Mouse (Mus musculus) CH12.LX (cell line): Measurements from ENCODE around the gene Glyctk. TPM values are rescaled to one million over a fixed set of nuclear protein-coding genes. Genes with fewer than 3 reads are reported as not detected.

Source experiments
- DNase-seq: peaks from one replicate; pipeline ENCODE4 v3.0.0-alpha.2; 2013; ENCODE audit errors: extremely low read depth
- H3K27ac ChIP-seq: 2 replicates; pipeline ENCODE4 v1.5.1; 2012; ENCODE audit warnings: low read depth, mild to moderate bottlenecking, control low read depth, moderate library complexity; ENCODE audit not compliant: insufficient read depth
- H3K27me3 ChIP-seq: replicated peaks from 2 replicates; pipeline ENCODE3; 2012; ENCODE audit warnings: inconsistent platforms
- H3K36me3 ChIP-seq, 2 experiments: replicated peaks in 1 of 2; 2 replicates each; pipeline versions ENCODE3 to v1.6.1; 2012; ENCODE audit warnings: inconsistent platforms in 1 of 2, low read length in 1 of 2, mild to moderate bottlenecking in 1 of 2, mixed read lengths in 1 of 2, moderate library complexity in 1 of 2; ENCODE audit not compliant: control insufficient read depth in 1 of 2, insufficient read depth in 1 of 2
- H3K4me1 ChIP-seq, 2 experiments: 2 replicates each; pipeline ENCODE4 v1.6.1; 2012; ENCODE audit warnings: inconsistent platforms in 1 of 2, moderate library complexity in 1 of 2; ENCODE audit not compliant: insufficient read depth in 2 of 2, control insufficient read depth in 1 of 2
- H3K4me2 ChIP-seq: 2 replicates; pipeline ENCODE4 v1.6.1; 2012; ENCODE audit warnings: low read depth, mild to moderate bottlenecking, control low read depth; ENCODE audit not compliant: poor library complexity, insufficient read depth, severe bottlenecking
- H3K4me3 ChIP-seq, 3 experiments: fragments of 150-350 bp in 1 of 3; sonication (generic) in 1 of 3; replicated peaks in 1 of 3; 2 replicates each; pipeline versions ENCODE3 to v1.5.1; 2011 to 2012; ENCODE audit warnings: low read depth in 2 of 3, low read length in 2 of 3, mild to moderate bottlenecking in 2 of 3, moderate library complexity in 2 of 3, control low read depth in 1 of 3, improper control_type of control experiment in 1 of 3, inconsistent platforms in 1 of 3, mixed read lengths in 1 of 3; ENCODE audit not compliant: poor library complexity in 1 of 3
- H3K79me2 ChIP-seq: replicated peaks from 2 replicates; pipeline ENCODE4 v1.6.1; 2012; ENCODE audit warnings: mild to moderate bottlenecking, moderate library complexity; ENCODE audit not compliant: control insufficient read depth, poor library complexity, insufficient read depth, severe bottlenecking; ENCODE audit errors: extremely low read depth
- H3K9ac ChIP-seq: 2 replicates; pipeline ENCODE4 v1.6.1; 2012; ENCODE audit warnings: low read depth, mild to moderate bottlenecking, control low read depth, moderate library complexity; ENCODE audit not compliant: insufficient read depth
- H3K9me3 ChIP-seq: replicated peaks from 2 replicates; pipeline ENCODE3; 2012; ENCODE audit warnings: low read length, inconsistent platforms, mixed read lengths
- BHLHE40 ChIP-seq: IDR thresholded peaks from 2 replicates; pipeline ENCODE4 v1.6.1; 2011; ENCODE audit warnings: mild to moderate bottlenecking, low read depth, low read length, improper control_type of control experiment
- CHD1 ChIP-seq: IDR thresholded peaks from 2 replicates; pipeline ENCODE4 v1.6.1; 2012; ENCODE audit warnings: low read depth, low read length, improper control_type of control experiment, inconsistent platforms
- CHD2 ChIP-seq: IDR thresholded peaks from 2 replicates; pipeline ENCODE4 v1.6.1; 2011; ENCODE audit warnings: low read length, improper control_type of control experiment
- CTCF ChIP-seq, 2 experiments: IDR thresholded peaks in 1 of 2; conservative IDR thresholded peaks in 1 of 2; 2 replicates each; pipeline ENCODE4 v1.5.1; 2011 to 2012; ENCODE audit warnings: low read depth in 2 of 2, low read length in 2 of 2, improper control_type of control experiment in 1 of 2, inconsistent platforms in 1 of 2, mild to moderate bottlenecking in 1 of 2, moderate library complexity in 1 of 2
- E2F4 ChIP-seq: IDR thresholded peaks from 2 replicates; pipeline ENCODE4 v1.6.1; 2011; ENCODE audit warnings: low read depth, low read length, improper control_type of control experiment; ENCODE audit not compliant: insufficient replicate concordance
- EP300 ChIP-seq: IDR thresholded peaks from 2 replicates; pipeline ENCODE4 v1.6.1; 2011; ENCODE audit warnings: low read length, improper control_type of control experiment
- IRF4 ChIP-seq: IDR thresholded peaks from 2 replicates; pipeline ENCODE4 v1.6.1; 2014; ENCODE audit warnings: low read depth, mild to moderate bottlenecking, inconsistent platforms, low read length, improper control_type of control experiment
- KAT2A ChIP-seq: IDR thresholded peaks from 2 replicates; pipeline ENCODE4 v1.6.1; 2012; ENCODE audit warnings: low read length, improper control_type of control experiment, inconsistent platforms; ENCODE audit not compliant: insufficient replicate concordance
- MAFK ChIP-seq: IDR thresholded peaks from 2 replicates; pipeline ENCODE4 v1.6.1; 2011; ENCODE audit warnings: low read length, improper control_type of control experiment; ENCODE audit not compliant: insufficient replicate concordance
- MEF2A ChIP-seq: IDR thresholded peaks from 2 replicates; pipeline ENCODE4 v1.6.1; 2014; ENCODE audit warnings: low read depth, mild to moderate bottlenecking, inconsistent platforms, low read length, improper control_type of control experiment, borderline replicate concordance
- MXI1 ChIP-seq: IDR thresholded peaks from 2 replicates; pipeline ENCODE4 v1.6.1; 2011; ENCODE audit warnings: mild to moderate bottlenecking, low read depth, low read length, improper control_type of control experiment
- MYC ChIP-seq: IDR thresholded peaks from 2 replicates; pipeline ENCODE4 v1.6.1; 2011; ENCODE audit warnings: low read depth, mild to moderate bottlenecking, improper control_type of control experiment, low read length
- NELFE ChIP-seq: IDR thresholded peaks from 2 replicates; pipeline ENCODE4 v1.6.1; 2011; ENCODE audit warnings: low read depth, low read length, improper control_type of control experiment
- POLR2A ChIP-seq: IDR thresholded peaks from 2 replicates; pipeline ENCODE4 v1.6.1; 2011; ENCODE audit warnings: low read depth, mild to moderate bottlenecking, improper control_type of control experiment, low read length
- RAD21 ChIP-seq: IDR thresholded peaks from 2 replicates; pipeline ENCODE4 v1.6.1; 2011; ENCODE audit warnings: low read depth, mild to moderate bottlenecking, low read length, improper control_type of control experiment, moderate library complexity
- SMC3 ChIP-seq: IDR thresholded peaks from 2 replicates; pipeline ENCODE4 v1.6.1; 2011; ENCODE audit warnings: low read depth, low read length, improper control_type of control experiment
- TBP ChIP-seq: conservative IDR thresholded peaks from 2 replicates; pipeline ENCODE4 v1.6.1; 2011; ENCODE audit warnings: low read depth, low read length, improper control_type of control experiment
- UBTF ChIP-seq: IDR thresholded peaks from 2 replicates; pipeline ENCODE4 v1.6.1; 2012; ENCODE audit warnings: low read depth, mild to moderate bottlenecking, inconsistent platforms, low read length, improper control_type of control experiment, moderate library complexity
- USF1 ChIP-seq: IDR thresholded peaks from 2 replicates; pipeline ENCODE4 v1.6.1; 2014; ENCODE audit warnings: low read depth, mild to moderate bottlenecking, inconsistent platforms, low read length, improper control_type of control experiment
- USF2 ChIP-seq: conservative IDR thresholded peaks from 2 replicates; pipeline ENCODE4 v1.6.1; 2011; ENCODE audit warnings: low read depth, low read length, improper control_type of control experiment
- ZKSCAN1 ChIP-seq: IDR thresholded peaks from 2 replicates; pipeline ENCODE4 v1.6.1; 2012; ENCODE audit warnings: low read depth, inconsistent platforms, low read length, improper control_type of control experiment, borderline replicate concordance
- ZMIZ1 ChIP-seq: IDR thresholded peaks from 2 replicates; pipeline ENCODE4 v1.6.1; 2012; ENCODE audit warnings: low read depth, mild to moderate bottlenecking, inconsistent platforms, low read length, improper control_type of control experiment
- ZNF384 ChIP-seq: IDR thresholded peaks from 2 replicates; pipeline ENCODE4 v1.6.1; 2012; ENCODE audit warnings: low read depth, low read length, improper control_type of control experiment, inconsistent platforms
- dilution Hi-C: fragments of 300-500 bp; cut with MboI; formaldehyde crosslinking; loops from 2 replicates; pipeline ENCODE4 v1.14.3; 2020; ENCODE audit warnings: low sequenced_read_pairs; ENCODE audit not compliant: extremely low pct_unique_long_range_greater_than_20kb, extremely low pct_ligation_motif_present
- in situ Hi-C: fragments of 300-500 bp; cut with MboI; formaldehyde crosslinking; loops from 3 replicates; pipeline ENCODE4 v1.14.3; 2019; ENCODE audit warnings: low sequenced_read_pairs, low pct_ligation_motif_present, low pct_unique_long_range_greater_than_20kb, mixed read lengths
- polyA plus RNA-seq: library from polyadenylated mRNA; unstranded; fragments of >175 nt; gene quantifications from 2 replicates; pipeline ENCODE4 v1.2.1, GENCODE M21; 2012; ENCODE audit warnings: low read depth; ENCODE audit not compliant: insufficient read length
- total RNA-seq, 2 experiments: library from RNA; depleted of rRNA; stranded (reverse); fragments of 300-350 nt in 1 of 2; fragments of >200 nt in 1 of 2; gene quantifications; 2 replicates each; pipeline ENCODE4 v1.2.3; 2012 to 2014

The Glyctk gene
- total and polyA plus RNA-seq, 3 experiments = 2.8 to 3.0 (median 3.0) TPM

DNA sequence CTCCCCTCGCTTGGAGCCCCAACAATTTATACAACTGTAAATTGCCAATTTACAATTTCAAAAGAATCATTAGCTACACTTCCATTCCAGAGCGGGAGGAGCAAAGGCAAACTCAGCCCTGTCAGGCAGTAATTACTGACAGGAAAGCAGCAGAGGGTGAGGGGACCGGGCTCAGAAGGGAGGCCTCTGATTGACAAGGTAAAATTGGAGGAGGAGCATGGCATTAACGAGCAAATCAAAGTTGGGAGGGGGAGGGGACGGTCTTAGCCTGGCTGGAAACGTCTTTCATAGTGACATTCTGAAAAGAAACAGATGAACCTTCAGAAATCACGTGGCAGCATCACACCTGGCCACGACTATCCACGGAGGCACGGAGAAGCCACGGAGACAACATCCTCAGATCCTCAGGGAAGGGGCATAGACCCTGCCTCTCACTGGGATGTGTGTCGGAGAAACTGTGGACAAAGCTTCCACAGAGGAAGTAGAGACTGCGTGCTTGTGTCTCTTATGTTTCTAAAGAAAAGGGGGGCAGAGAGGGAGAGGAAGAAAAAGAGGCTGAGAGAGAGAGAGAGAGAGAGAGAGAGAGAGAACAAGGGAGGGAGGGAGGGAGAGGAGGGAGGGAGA, 42.0 kb downstream of the Glyctk start:
- Histone ChIP-seq H3K79me2 (no peaks in the 10 kb centered on the region), H3K4me2 (no peak overlapping the region), H3K9me3 (peaks cover 3% of the 10 kb centered on the region), H3K27me3 (peaks cover 46% of the 10 kb centered on the region), H3K9ac (no peak overlapping the region), H3K27ac (no peak overlapping the region), H3K36me3 (no peaks in the 10 kb centered on the region), H3K4me1 (no peaks in the 10 kb centered on the region), H3K4me3 (no peak overlapping the region)
- DNase-seq = no peak
- TF ChIP-seq BHLHE40 = no peak
- TF ChIP-seq SMC3 = no peak
- no peak for TF ChIP-seq MAFK
- TF ChIP-seq MEF2A = no peak
- dilution Hi-C loops = no loop called here
- in situ Hi-C loops = no loop called here

DNA sequence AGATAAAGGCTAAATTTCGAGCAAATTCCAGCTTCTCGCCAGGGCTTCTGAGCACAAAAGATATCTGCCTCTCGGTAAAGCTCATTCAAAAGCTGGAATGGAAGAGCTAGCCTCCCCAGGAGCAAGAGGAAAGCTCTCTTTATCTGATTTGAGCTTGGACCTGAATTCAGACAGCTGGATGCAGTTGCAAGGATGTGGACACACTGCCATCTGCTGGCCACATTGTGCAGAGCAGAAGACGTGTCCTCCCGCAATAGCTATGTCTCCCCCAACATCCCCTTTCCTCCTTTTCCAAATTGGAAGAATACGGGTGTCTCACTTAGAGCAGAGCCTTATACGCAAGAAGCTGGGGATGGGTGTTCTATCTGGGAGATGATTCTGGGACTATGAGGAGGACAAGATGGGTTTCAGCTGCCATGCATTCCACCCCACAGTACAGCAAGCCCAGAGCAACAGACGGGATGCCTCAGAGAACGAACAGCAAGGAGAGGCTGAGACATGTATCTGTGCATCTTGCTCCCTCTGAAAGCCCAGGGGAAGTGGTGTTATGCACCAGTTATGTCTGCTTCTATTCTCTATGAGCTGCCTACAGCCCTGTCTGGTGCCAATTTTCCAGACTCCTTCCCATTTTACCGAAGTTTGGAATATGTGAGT, 45.0 kb downstream of the Glyctk start:
- in situ Hi-C loops = no loop called here
- H3K27me3 ChIP-seq = peaks cover 47% of the 10 kb centered on the region

DNA sequence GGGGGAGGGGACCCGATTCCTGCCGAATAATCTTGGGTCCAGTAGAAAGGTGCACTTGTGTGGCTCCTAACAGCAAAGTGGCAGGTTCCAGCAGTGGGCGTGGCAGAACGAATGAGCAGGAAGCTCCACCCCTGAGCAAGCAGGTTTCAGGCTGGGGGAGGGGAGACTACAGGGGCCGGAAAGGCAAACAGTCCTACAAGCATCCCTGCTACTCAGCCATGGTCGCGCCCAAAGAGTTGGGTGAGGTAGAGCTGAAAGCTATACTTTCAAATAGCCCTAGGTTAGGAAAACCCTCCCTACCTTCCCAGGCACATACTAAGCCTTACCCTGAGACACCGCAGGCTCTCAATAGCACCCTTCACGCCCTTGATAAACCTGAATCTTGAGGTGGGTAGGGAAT, 51.7 kb downstream of the Glyctk start:
- H3K36me3 ChIP-seq = no peaks in the 10 kb centered on the region
- no peaks in the 10 kb centered on the region for H3K4me1 ChIP-seq
- no peak overlapping the region for H3K9ac ChIP-seq
- in situ Hi-C loops (no loop called here), dilution Hi-C loops (no loop called here)
- H3K27me3 ChIP-seq = peaks cover 22% of the 10 kb centered on the region
- peaks cover 9% of the 10 kb centered on the region for H3K9me3 ChIP-seq
- H3K79me2 ChIP-seq = no peaks in the 10 kb centered on the region
- no peak for DNase-seq
- no peak overlapping the region for H3K4me2 ChIP-seq
- no peak overlapping the region for H3K4me3 ChIP-seq
- H3K27ac ChIP-seq = no peak overlapping the region
- no peak for TF ChIP-seq ZMIZ1
- no peak for TF ChIP-seq RAD21
- no peak for TF ChIP-seq CHD1
- no peak for TF ChIP-seq UBTF
- no peak for TF ChIP-seq POLR2A
- no peak for TF ChIP-seq USF2
- TF ChIP-seq NELFE = no peak
- TF ChIP-seq USF1 = no peak
- no peak for TF ChIP-seq MXI1
- TF ChIP-seq MYC = no peak
- TF ChIP-seq KAT2A = no peak
- TF ChIP-seq CTCF (conservative IDR thresholded peaks at IDR 0.05 in 1 of 2, IDR thresholded peaks at IDR 0.05 in 1 of 2; ENCODE audit: low read depth in 2 of 2, low read length in 2 of 2) = no peak
- TF ChIP-seq ZKSCAN1 = no peak
- TF ChIP-seq IRF4 = no peak
- TF ChIP-seq ZNF384 = no peak
- no peak for TF ChIP-seq CHD2
- TF ChIP-seq TBP = no peak
- TF ChIP-seq MEF2A = no peak
- no peak for TF ChIP-seq E2F4
- no peak for TF ChIP-seq EP300

More for the DNA sequence above, 45.0 kb downstream of the Glyctk start:
- dilution Hi-C loops = no loop called here
- H3K79me2 ChIP-seq = no peaks in the 10 kb centered on the region
- H3K4me2 ChIP-seq = no peak overlapping the region
- peak; percentile 86 to 89 for TF ChIP-seq CTCF (conservative IDR thresholded peaks at IDR 0.05 in 1 of 2, IDR thresholded peaks at IDR 0.05 in 1 of 2; ENCODE audit: low read depth in 2 of 2, low read length in 2 of 2)
- no peak for TF ChIP-seq MAFK
- peak; percentile 69 for TF ChIP-seq SMC3
- TF ChIP-seq RAD21 = peak; percentile 86
- no peak overlapping the region for H3K9ac ChIP-seq
- DNase-seq = peak; percentile 37
- no peaks in the 10 kb centered on the region for H3K36me3 ChIP-seq
- no peak overlapping the region for H3K27ac ChIP-seq
- no peaks in the 10 kb centered on the region for H3K4me1 ChIP-seq
- no peak overlapping the region for H3K4me3 ChIP-seq
- H3K9me3 ChIP-seq = peaks cover 4% of the 10 kb centered on the region
